8 mouse cellular contexts compared by ENCODE assay signal in genomic region chr7:101301881-101302456, GRCm38 (mm10). TPM values are rescaled to one million over a fixed set of nuclear protein-coding genes. Genes with fewer than 3 reads are reported as not detected.
DNase-seq lines count a peak whose midpoint lies in the region; ATAC-seq and TF ChIP-seq lines count a peak whose summit lies in the region.

TSS of gene Atg16l2 (minus strand) at chr7:101302251.

- peak; percentile 86; the same call in 1 of the 2 replicates for TF ChIP-seq EP300 in heart, postnatal 0 days (IDR thresholded peaks at IDR 0.05; ENCODE audit: low read depth)

- H3K27ac ChIP-seq in forebrain, embryonic 12.5 days: peak within 1 kb of the TSS; percentile 61
- peak within 1 kb of the TSS; percentile 84 for H3K27ac ChIP-seq in heart, postnatal 0 days (ENCODE audit: low read depth)
- peak within 1 kb of the TSS; percentile 43 for H3K27ac ChIP-seq in liver, embryonic 16.5 days (ENCODE audit: low read length)
- H3K27ac ChIP-seq in neural tube, embryonic 13.5 days (replicated peaks): peak within 1 kb of the TSS; percentile 68
- H3K27ac ChIP-seq in testis, adult 2 months (ENCODE audit: control insufficient read depth, insufficient read depth, low read depth, low read length): no peak within 1 kb of the TSS

- peaks cover 18% of the 10 kb centered on the region for H3K4me1 ChIP-seq in E14TG2a.4 (replicated peaks; ENCODE audit: low read depth, low read length)
- peaks cover 13% of the 10 kb centered on the region for H3K4me1 ChIP-seq in forebrain, embryonic 12.5 days
- peaks cover 9% of the 10 kb centered on the region for H3K4me1 ChIP-seq in heart, postnatal 0 days (ENCODE audit: control insufficient read depth, insufficient read depth)
- peaks cover 8% of the 10 kb centered on the region for H3K4me1 ChIP-seq in liver, embryonic 16.5 days (ENCODE audit: control insufficient read depth, low read depth, low read length)
- peaks cover 21% of the 10 kb centered on the region for H3K4me1 ChIP-seq in neural tube, embryonic 13.5 days (replicated peaks)
- peaks cover 15% of the 10 kb centered on the region for H3K4me1 ChIP-seq in testis, adult 2 months (ENCODE audit: control insufficient read depth, insufficient read depth, low read length)

- ATAC-seq in forebrain, embryonic 12.5 days (ENCODE audit: low FRiP score): peak; percentile 97
- peak; percentile 97 for ATAC-seq in heart, postnatal 0 days (ENCODE audit: insufficient read depth, low read depth)
- peak; percentile 93 for ATAC-seq in liver, embryonic 16.5 days (ENCODE audit: low read depth)
- peak; percentile 98 for ATAC-seq in neural tube, embryonic 13.5 days (ENCODE audit: low read depth)

- DNase-seq in c-Kit-positive CD71-positive TER-119-positive erythroid progenitor cells, embryonic 14.5 days (ENCODE audit: low spot score): peak; percentile 87
- DNase-seq in heart, postnatal 0 days (ENCODE audit: low spot score): peak; percentile 96
- DNase-seq in kidney, postnatal 4 days: peak; percentile 93 to 96

- WGBS in forebrain, embryonic 12.5 days: under 1% methylated on average over 39 of the region's 39 CpGs
- WGBS in heart, postnatal 0 days: under 1% methylated on average over 39 of the region's 39 CpGs
- WGBS in liver, embryonic 16.5 days (ENCODE audit: insufficient replicate concordance): under 1% methylated on average over 39 of the region's 39 CpGs
- WGBS in neural tube, embryonic 13.5 days: under 1% methylated on average over 39 of the region's 39 CpGs

- no peaks in the 10 kb centered on the region for H3K36me3 ChIP-seq in E14TG2a.4 (ENCODE audit: insufficient read depth, low read length)
- H3K36me3 ChIP-seq in forebrain, embryonic 12.5 days (replicated peaks): no peaks in the 10 kb centered on the region
- no peaks in the 10 kb centered on the region for H3K36me3 ChIP-seq in heart, postnatal 0 days (replicated peaks; ENCODE audit: control insufficient read depth, insufficient read depth, low read length)
- no peaks in the 10 kb centered on the region for H3K36me3 ChIP-seq in liver, embryonic 16.5 days (ENCODE audit: control insufficient read depth, insufficient read depth)
- H3K36me3 ChIP-seq in neural tube, embryonic 13.5 days: no peaks in the 10 kb centered on the region
- no peaks in the 10 kb centered on the region for H3K36me3 ChIP-seq in testis, adult 2 months (ENCODE audit: control insufficient read depth, insufficient read depth, low read length)

- peak within 1 kb of the TSS; percentile 72 for H3K9ac ChIP-seq in forebrain, embryonic 12.5 days
- peak within 1 kb of the TSS; percentile 69 for H3K9ac ChIP-seq in heart, postnatal 0 days (replicated peaks; ENCODE audit: low read depth, low read length)
- H3K9ac ChIP-seq in liver, embryonic 16.5 days (ENCODE audit: low read depth, low read length): peak within 1 kb of the TSS; percentile 63
- peak within 1 kb of the TSS; percentile 74 for H3K9ac ChIP-seq in neural tube, embryonic 13.5 days

- TF ChIP-seq CTCF in E14TG2a.4 (conservative IDR thresholded peaks at IDR 0.05; ENCODE audit: low read length): no peak
- peak; percentile 47 for TF ChIP-seq CTCF in heart, postnatal 0 days (IDR thresholded peaks at IDR 0.05; ENCODE audit: low read depth)
- no peak for TF ChIP-seq CTCF in testis, adult 2 months (IDR thresholded peaks at IDR 0.05; ENCODE audit: control insufficient read depth, insufficient read depth, insufficient replicate concordance, low read depth, low read length)

- H3K27me3 ChIP-seq in E14TG2a.4 (ENCODE audit: insufficient read depth, low read length): peaks cover 58% of the 10 kb centered on the region
- H3K27me3 ChIP-seq in forebrain, embryonic 12.5 days: peaks cover 38% of the 10 kb centered on the region
- H3K27me3 ChIP-seq in heart, postnatal 0 days (ENCODE audit: control insufficient read depth, insufficient read depth, low read length): no peaks in the 10 kb centered on the region
- H3K27me3 ChIP-seq in liver, embryonic 16.5 days (ENCODE audit: control insufficient read depth, insufficient read depth, low read depth, low read length): no peaks in the 10 kb centered on the region; the same call in 1 of the 2 replicates
- peaks cover 39% of the 10 kb centered on the region for H3K27me3 ChIP-seq in neural tube, embryonic 13.5 days
- H3K27me3 ChIP-seq in testis, adult 2 months (ENCODE audit: control insufficient read depth, insufficient read depth, low read length): no peaks in the 10 kb centered on the region

- H3K4me2 ChIP-seq in forebrain, embryonic 12.5 days: peak within 1 kb of the TSS; percentile 88
- H3K4me2 ChIP-seq in heart, postnatal 0 days (ENCODE audit: low read depth, low read length): peak within 1 kb of the TSS; percentile 88
- H3K4me2 ChIP-seq in liver, embryonic 16.5 days (ENCODE audit: low read depth, low read length): peak within 1 kb of the TSS; percentile 79
- peak within 1 kb of the TSS; percentile 78 for H3K4me2 ChIP-seq in neural tube, embryonic 13.5 days

- no peak for TF ChIP-seq POLR2A in testis, adult 2 months (IDR thresholded peaks at IDR 0.05; ENCODE audit: control insufficient read depth, low read depth, low read length)

- peaks cover 10% of the 10 kb centered on the region for H3K9me3 ChIP-seq in E14TG2a.4 (ENCODE audit: low read length)
- H3K9me3 ChIP-seq in forebrain, embryonic 12.5 days: no peaks in the 10 kb centered on the region
- H3K9me3 ChIP-seq in heart, postnatal 0 days (replicated peaks; ENCODE audit: control insufficient read depth, low read length): no peaks in the 10 kb centered on the region
- H3K9me3 ChIP-seq in liver, embryonic 16.5 days (replicated peaks; ENCODE audit: control insufficient read depth, low read length): no peaks in the 10 kb centered on the region
- no peaks in the 10 kb centered on the region for H3K9me3 ChIP-seq in neural tube, embryonic 13.5 days

- H3K4me3 ChIP-seq in E14TG2a.4 (replicated peaks; ENCODE audit: low read length): peak within 1 kb of the TSS; percentile 88
- H3K4me3 ChIP-seq in forebrain, embryonic 12.5 days (replicated peaks): peak within 1 kb of the TSS; percentile 72
- peak within 1 kb of the TSS; percentile 78 for H3K4me3 ChIP-seq in heart, postnatal 0 days (ENCODE audit: low read depth, low read length)
- H3K4me3 ChIP-seq in liver, embryonic 16.5 days (ENCODE audit: low read depth, low read length): peak within 1 kb of the TSS; percentile 66
- H3K4me3 ChIP-seq in neural tube, embryonic 13.5 days: peak within 1 kb of the TSS; percentile 66
- H3K4me3 ChIP-seq in testis, adult 2 months (ENCODE audit: control insufficient read depth, low read depth, low read length): peak within 1 kb of the TSS; percentile 64

RNA-seq across cellular contexts. Expression of gene Atg16l2, which starts in this region (rescaled TPM):
- 18.8 and 21.8 TPM in 2 replicates for polyA plus RNA-seq in forebrain, embryonic 12.5 days (2016; fragmentation: Nextera tagmentation; extraction: Ambion mirVana)
- 67.1 and 93.8 TPM in 2 replicates for total RNA-seq in heart, postnatal 0 days (2014; rRNA removed; ENCODE audit: low replicate concordance)
- polyA plus RNA-seq in heart, postnatal 0 days (2015; fragmentation: Nextera tagmentation; extraction: Ambion mirVana): 15.9 and 20.5 TPM in 2 replicates
- 7.2 and 7.6 TPM in 2 replicates for polyA plus RNA-seq in liver, embryonic 16.5 days (2015; fragmentation: Nextera tagmentation; extraction: Ambion mirVana)
- 16.5 and 17.7 TPM in 2 replicates for polyA plus RNA-seq in neural tube, embryonic 13.5 days (2015; fragmentation: Nextera tagmentation; extraction: Ambion mirVana)
- 2.2 and 2.9 TPM in 2 replicates for polyA plus RNA-seq in testis, adult 2 months (2012; rRNA removed)
